Mouse (Mus musculus) intestine, embryonic 16.5 days (tissue): ENCODE measurements around the gene Tppp3. TPM values are rescaled to one million over a fixed set of nuclear protein-coding genes. Genes with fewer than 3 reads are reported as not detected.
A peak's percentile ranks its signal among the peaks of the same experiment; 100 is the strongest.

ENCODE experiments used
- ATAC-seq: fragments of 200-750 bp; cut with Nextera tagmentation; 2 replicates; pipeline ENCODE4 v1.8.0; 2017; ENCODE audit warnings: moderate TSS enrichment, moderate library complexity
- H3K27ac ChIP-seq: fragments of 300-500 bp; sonication (generic); 2 replicates; pipeline ENCODE4 v1.5.1; 2014; ENCODE audit warnings: mild to moderate bottlenecking, low read length
- H3K27me3 ChIP-seq: fragments of 300-500 bp; sonication (generic); replicated peaks from 2 replicates; pipeline ENCODE4 v1.6.1; 2014; ENCODE audit warnings: low read length, control low read depth, mixed read lengths; ENCODE audit not compliant: control insufficient read depth, insufficient read depth
- H3K36me3 ChIP-seq: fragments of 300-500 bp; sonication (generic); 2 replicates; pipeline ENCODE4 v1.6.1; 2014; ENCODE audit warnings: low read length, control low read depth; ENCODE audit not compliant: control insufficient read depth, insufficient read depth
- H3K4me1 ChIP-seq: fragments of 300-500 bp; sonication (generic); 2 replicates; pipeline ENCODE4 v1.6.1; 2014; ENCODE audit warnings: low read length, control low read depth, mixed read lengths; ENCODE audit not compliant: control insufficient read depth, insufficient read depth
- H3K4me2 ChIP-seq: fragments of 300-500 bp; sonication (generic); 2 replicates; pipeline ENCODE4 v1.6.1; 2014; ENCODE audit warnings: low read depth, low read length, control low read depth
- H3K4me3 ChIP-seq: fragments of 300-500 bp; sonication (generic); 2 replicates; pipeline ENCODE4 v1.5.1; 2014; ENCODE audit warnings: mild to moderate bottlenecking, low read length
- H3K9ac ChIP-seq: fragments of 300-500 bp; sonication (generic); 2 replicates; pipeline ENCODE4 v1.6.1; 2014; ENCODE audit warnings: low read depth, low read length
- H3K9me3 ChIP-seq: fragments of 300-500 bp; sonication (generic); 2 replicates; pipeline ENCODE4 v1.6.1; 2016; ENCODE audit warnings: low read length, control low read depth; ENCODE audit not compliant: control insufficient read depth
- WGBS: fragments of 180-500 bp; shearing (Covaris S2); extraction: QIAGEN DNeasy Blood & Tissue Kit; methylation state at CpG from one replicate; pipeline ENCODE4 v1.1.7; 2014; 5-methylcytosine and 5-hydroxymethylcytosine counted together
- polyA plus RNA-seq: library from polyadenylated mRNA; unstranded; fragments of >200 nt; fragmentation: Nextera tagmentation; extraction: Ambion mirVana; gene quantifications from 2 replicates; pipeline ENCODE4 v1.2.1, GENCODE M21; 2015

The Tppp3 gene
- polyA plus RNA-seq, 1 experiment from 2014 or later = 42.3 TPM

GRCm38 (mm10) chr8:105446127-105446552 lies 25.2 kb downstream of the Tppp3 start:
- H3K4me1 ChIP-seq = 0 out of 2 replicates have a peak, but pooled peaks cover 2% of the 10 kb centered on the region
- WGBS = 30% methylated on average over 4 of the region's 4 CpGs
- no peak overlapping the region for H3K9ac ChIP-seq
- H3K9me3 ChIP-seq = no peaks in the 10 kb centered on the region
- ATAC-seq = no peak
- no peak overlapping the region for H3K4me3 ChIP-seq
- no peaks in the 10 kb centered on the region for H3K36me3 ChIP-seq
- no peak overlapping the region for H3K4me2 ChIP-seq
- H3K27ac ChIP-seq = no peak overlapping the region
- no peaks in the 10 kb centered on the region for H3K27me3 ChIP-seq

GRCm38 (mm10) chr8:105445296-105446126 lies 25.8 kb downstream of the Tppp3 start:
- Histone ChIP-seq H3K9me3 (no peaks in the 10 kb centered on the region), H3K27me3 (no peaks in the 10 kb centered on the region), H3K4me1 (0 out of 2 replicates have a peak, but pooled peaks cover 2% of the 10 kb centered on the region), H3K4me2 (no peak overlapping the region), H3K27ac (no peak overlapping the region), H3K36me3 (no peaks in the 10 kb centered on the region), H3K4me3 (no peak overlapping the region), H3K9ac (no peak overlapping the region)
- 33% methylated on average over 11 of the region's 11 CpGs for WGBS
- ATAC-seq = no peak

GRCm38 (mm10) chr8:105442661-105443060 lies 28.7 kb downstream of the Tppp3 start:
- Histone ChIP-seq H3K4me3 (no peak overlapping the region), H3K9me3 (no peaks in the 10 kb centered on the region), H3K36me3 (no peaks in the 10 kb centered on the region), H3K9ac (no peak overlapping the region), H3K27ac (no peak overlapping the region), H3K27me3 (no peaks in the 10 kb centered on the region), H3K4me2 (no peak overlapping the region), H3K4me1 (0 out of 2 replicates have a peak, but pooled peaks cover 2% of the 10 kb centered on the region)
- 90% methylated on average over 5 of the region's 5 CpGs for WGBS
- ATAC-seq = no peak

DNA sequence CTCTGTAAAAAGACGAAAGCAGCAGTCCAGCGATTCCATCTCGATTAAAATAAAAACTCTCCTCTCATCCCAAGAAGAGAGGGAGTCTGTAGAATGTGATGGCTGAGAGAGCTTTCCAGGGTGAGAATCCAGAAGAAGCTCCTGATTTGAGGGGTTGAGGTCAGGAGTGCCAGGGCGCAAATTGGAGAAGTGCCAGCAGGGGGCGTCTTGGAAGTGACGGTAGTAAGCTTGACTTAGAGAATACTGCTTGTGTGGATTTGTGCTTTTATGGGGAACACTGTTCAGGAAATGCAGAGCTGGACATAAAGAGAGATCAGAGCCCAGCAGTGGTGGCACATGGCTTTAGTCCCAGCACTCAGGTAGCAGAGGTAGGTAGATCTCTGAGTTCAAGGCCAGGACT lies 29.9 kb downstream of the Tppp3 start:
- Histone ChIP-seq H3K9me3 (no peaks in the 10 kb centered on the region), H3K4me2 (no peak overlapping the region), H3K9ac (no peak overlapping the region), H3K27ac (no peak overlapping the region), H3K36me3 (no peaks in the 10 kb centered on the region), H3K4me3 (no peak overlapping the region), H3K4me1 (0 out of 2 replicates have a peak, but pooled peaks cover 2% of the 10 kb centered on the region), H3K27me3 (no peaks in the 10 kb centered on the region)
- ATAC-seq = no peak; the same call in 1 of the 2 replicates
- WGBS = 10% methylated on average over 6 of the region's 6 CpGs

DNA sequence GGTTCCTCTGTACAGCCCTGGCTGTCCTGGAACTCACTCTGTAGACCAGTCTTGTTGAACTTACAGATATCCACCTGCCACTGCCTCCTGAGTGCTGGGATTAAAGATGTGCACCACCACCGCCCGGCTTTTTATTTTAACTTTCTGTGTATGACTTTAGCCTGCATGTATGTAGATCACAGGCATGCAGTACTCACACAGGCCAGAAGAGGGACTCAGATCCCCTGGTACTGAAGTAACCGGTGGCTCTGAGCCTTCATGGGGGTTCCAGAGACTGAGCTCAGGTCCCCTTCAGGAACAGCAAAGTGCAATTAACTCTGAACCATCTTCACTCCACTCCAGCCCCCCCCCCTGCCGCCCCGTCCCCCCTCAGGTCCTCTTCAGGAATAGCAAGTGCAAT lies 32.5 kb downstream of the Tppp3 start:
- H3K9ac ChIP-seq = no peak overlapping the region
- no peak for ATAC-seq
- H3K36me3 ChIP-seq = no peaks in the 10 kb centered on the region
- H3K4me1 ChIP-seq = no peaks in the 10 kb centered on the region
- H3K9me3 ChIP-seq = no peaks in the 10 kb centered on the region
- no peak overlapping the region for H3K4me3 ChIP-seq
- H3K4me2 ChIP-seq = no peak overlapping the region
- H3K27me3 ChIP-seq = no peaks in the 10 kb centered on the region
- 49% methylated on average over 5 of the region's 5 CpGs for WGBS
- H3K27ac ChIP-seq = no peak overlapping the region

GRCm38 (mm10) chr8:105437078-105437748 lies 34.1 kb downstream of the Tppp3 start:
- Histone ChIP-seq H3K36me3 (no peaks in the 10 kb centered on the region), H3K9ac (no peak overlapping the region), H3K4me2 (no peak overlapping the region), H3K27ac (no peak overlapping the region), H3K4me1 (no peaks in the 10 kb centered on the region), H3K4me3 (no peak overlapping the region), H3K27me3 (no peaks in the 10 kb centered on the region), H3K9me3 (no peaks in the 10 kb centered on the region)
- 84% methylated on average over 5 of the region's 5 CpGs for WGBS
- peak; percentile 69 for ATAC-seq

- 69% methylated on average over 5 of the region's 5 CpGs for WGBS
- no peak overlapping the region for H3K27ac ChIP-seq
- H3K9me3 ChIP-seq = no peaks in the 10 kb centered on the region
- no peak for ATAC-seq
- no peak overlapping the region for H3K4me2 ChIP-seq
- no peaks in the 10 kb centered on the region for H3K27me3 ChIP-seq
- no peak overlapping the region for H3K9ac ChIP-seq
- no peak overlapping the region for H3K4me3 ChIP-seq
- H3K4me1 ChIP-seq = no peaks in the 10 kb centered on the region
- H3K36me3 ChIP-seq = no peaks in the 10 kb centered on the region
Measured at GRCm38 (mm10) chr8:105436218-105436617, 35.1 kb downstream of the Tppp3 start.

- no peak overlapping the region for H3K4me2 ChIP-seq
- H3K4me1 ChIP-seq = no peaks in the 10 kb centered on the region
- no peak for ATAC-seq
- H3K27ac ChIP-seq = no peak overlapping the region
- H3K9me3 ChIP-seq = no peaks in the 10 kb centered on the region
- no peak overlapping the region for H3K9ac ChIP-seq
- H3K4me3 ChIP-seq = no peak overlapping the region
- no peaks in the 10 kb centered on the region for H3K36me3 ChIP-seq
- H3K27me3 ChIP-seq = no peaks in the 10 kb centered on the region
- WGBS = 59% methylated on average over 5 of the region's 5 CpGs
Measured at GRCm38 (mm10) chr8:105434136-105434535, 37.2 kb downstream of the Tppp3 start.

- Histone ChIP-seq H3K4me2 (no peak overlapping the region), H3K36me3 (no peaks in the 10 kb centered on the region), H3K27me3 (no peaks in the 10 kb centered on the region), H3K4me3 (no peak overlapping the region), H3K27ac (no peak overlapping the region), H3K4me1 (no peaks in the 10 kb centered on the region), H3K9me3 (no peaks in the 10 kb centered on the region), H3K9ac (no peak overlapping the region)
- ATAC-seq = no peak
- WGBS = 50% methylated on average over 5 of the region's 5 CpGs
Measured at GRCm38 (mm10) chr8:105433511-105433910, 37.8 kb downstream of the Tppp3 start.
